Mouse (Mus musculus) cerebellum, adult 2 months (tissue): ENCODE measurements around the gene Nme6.

ENCODE experiments used
- CTCF ChIP-seq: fragments of 200-500 bp; IDR thresholded peaks from 2 replicates; pipeline ENCODE4 v1.5.1; 2011; ENCODE audit warnings: low read depth, mild to moderate bottlenecking, control low read depth, low read length, moderate library complexity, borderline replicate concordance; ENCODE audit not compliant: insufficient read depth
- POLR2A ChIP-seq: fragments of 200-500 bp; IDR thresholded peaks from 2 replicates; pipeline ENCODE4 v1.6.1; 2011; ENCODE audit warnings: low read length, control low read depth, borderline replicate concordance; ENCODE audit not compliant: insufficient read depth

DNA sequence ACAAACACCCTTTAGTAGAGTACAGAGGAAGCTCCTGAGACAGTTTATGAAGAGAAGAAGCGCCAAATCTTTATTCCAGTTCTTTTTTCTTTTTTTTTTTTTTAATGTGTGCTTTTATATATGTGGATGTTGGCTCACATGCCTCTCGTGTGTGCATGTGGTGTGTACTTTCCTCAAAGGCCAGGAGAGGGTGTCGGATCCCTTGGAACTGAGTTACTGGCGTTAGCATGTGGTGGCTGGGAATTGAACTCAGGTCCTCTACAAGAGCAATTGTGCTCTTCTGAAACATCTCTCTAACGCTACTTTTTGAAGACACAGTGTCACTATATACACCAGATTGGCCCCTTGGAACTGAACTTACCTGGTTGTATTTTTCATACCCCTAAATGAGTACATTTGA, 45.1 kb downstream of the Nme6 start:
- TF ChIP-seq CTCF (no peak), POLR2A (no peak)
